Mouse (Mus musculus): ENCODE measurements around the gene Caprin2. TPM values are rescaled to one million over a fixed set of nuclear protein-coding genes. Genes with fewer than 3 reads are reported as not detected.

The Caprin2 gene
- 9.4 and 10.3 TPM in 2 replicates for polyA plus RNA-seq (2015; fragmentation: Nextera tagmentation; extraction: Ambion mirVana)

DNA sequence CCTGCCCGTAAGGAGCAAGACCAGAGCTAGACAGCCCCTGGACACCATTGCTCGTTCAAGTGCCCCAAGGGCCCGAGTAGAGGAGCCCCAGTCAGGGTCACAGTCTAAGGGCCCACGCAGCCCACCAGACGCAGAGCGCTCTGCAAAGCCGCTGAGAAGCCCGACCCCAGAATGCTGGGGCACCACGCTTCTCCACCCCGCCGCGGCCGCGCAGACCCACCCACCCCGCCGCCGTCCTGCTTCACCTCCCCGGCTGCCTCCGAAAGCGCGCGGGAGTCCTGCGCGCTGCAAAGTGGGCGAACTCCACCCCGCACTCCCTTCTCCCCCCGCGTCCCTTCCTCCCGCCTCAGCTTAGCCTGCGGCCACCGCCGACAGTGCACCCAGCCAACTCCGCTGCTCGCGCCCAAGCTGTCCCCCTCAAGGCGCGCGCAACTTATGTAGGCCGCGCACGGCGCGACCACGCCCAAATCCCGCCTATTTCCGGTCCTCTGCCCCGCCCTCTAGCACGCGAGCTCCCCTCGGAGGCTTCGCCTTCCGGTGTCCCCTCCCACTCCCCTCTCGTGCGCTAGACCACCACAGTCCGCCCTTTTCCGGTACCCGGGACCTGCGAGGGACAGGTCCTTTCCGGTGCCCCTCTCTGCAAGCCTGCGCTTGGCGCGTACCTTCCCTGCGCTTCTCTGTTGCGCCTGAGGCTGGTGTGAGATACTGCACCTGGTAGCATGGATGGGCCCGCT lies at the start of gene Caprin2:
Gene Caprin2 (minus strand): TSS at position 465 of the 734 bp plus-strand sequence.

DNA sequence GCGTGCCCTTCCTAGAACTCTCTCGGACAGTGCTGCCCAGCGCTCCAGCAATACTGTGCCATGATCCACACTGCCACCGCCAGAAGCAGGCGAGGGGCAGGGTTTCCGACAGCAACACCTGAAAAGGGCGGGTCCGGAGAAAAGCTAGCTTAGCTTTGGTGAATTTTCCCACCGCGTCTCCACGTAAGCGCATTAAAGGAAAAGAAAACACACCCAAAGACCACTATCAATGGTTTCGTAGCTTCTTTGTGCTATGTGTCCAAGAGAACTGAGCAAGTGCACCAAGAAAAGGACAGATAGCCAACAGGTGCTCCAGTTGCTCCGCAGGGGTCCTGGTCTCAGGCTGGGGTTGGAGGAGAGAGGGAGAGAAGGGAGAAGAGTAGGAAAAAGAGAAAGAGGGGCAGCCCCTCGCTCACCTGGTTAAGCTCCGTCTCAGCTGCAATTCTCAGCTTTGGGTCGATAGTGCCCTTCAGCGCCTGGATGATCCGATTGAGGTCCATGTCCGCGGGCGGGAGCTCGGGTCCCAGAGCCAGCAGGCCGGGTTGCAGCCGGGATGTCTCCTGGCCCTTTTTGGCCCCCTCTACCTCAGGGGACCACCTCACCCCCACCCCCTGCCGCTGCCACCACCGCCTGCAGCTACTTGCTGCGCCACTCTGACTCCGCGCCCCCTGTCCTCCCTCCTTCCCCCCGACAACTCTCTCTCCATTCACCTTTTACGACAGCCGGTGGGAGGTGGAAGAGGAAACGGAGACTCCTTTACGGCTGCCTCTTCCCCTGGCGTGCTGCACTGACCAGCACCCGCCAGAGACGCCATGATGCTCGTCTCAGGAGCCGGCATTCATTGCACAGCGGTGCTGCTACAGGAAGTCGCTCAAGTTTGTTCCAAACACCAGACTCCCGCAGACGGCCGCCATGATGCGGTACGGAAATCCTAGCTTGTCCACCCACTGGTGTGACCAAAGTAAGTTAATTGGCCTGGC lies 65.0 kb downstream of the Caprin2 start, which contains the start of gene Ipo8:
Gene Ipo8 (minus strand): TSS at position 720 of the 980 bp plus-strand sequence.

Other genes starting within 250 kb of the Caprin2 start
- 9.3 and 11.3 TPM in 2 replicates for gene Ipo8, start 64.8 kb downstream of the Caprin2 start, polyA plus RNA-seq (2015; fragmentation: Nextera tagmentation; extraction: Ambion mirVana)
- gene Sinhcaf, start 50.2 kb upstream of the Caprin2 start, polyA plus RNA-seq (2015; fragmentation: Nextera tagmentation; extraction: Ambion mirVana), result 23.2 and 25.7 TPM in 2 replicates
- gene Dennd5b, start 205.4 kb upstream of the Caprin2 start, polyA plus RNA-seq (2015; fragmentation: Nextera tagmentation; extraction: Ambion mirVana), result 1.4 and 1.9 TPM in 2 replicates
- not detected in 2 replicates for gene Gm10203, start 233.9 kb upstream of the Caprin2 start, polyA plus RNA-seq (2015; fragmentation: Nextera tagmentation; extraction: Ambion mirVana)
- gene Etfbkmt, start 243.6 kb upstream of the Caprin2 start, polyA plus RNA-seq (2015; fragmentation: Nextera tagmentation; extraction: Ambion mirVana), result 18.6 and 18.8 TPM in 2 replicates

Data from spleen, postnatal 0 days (tissue).